Comparison of ENCODE assay signal across 9 mouse cellular contexts in genomic region chr12:85963699-85964098, GRCm38 (mm10).
DNase-seq lines count a peak whose midpoint lies in the region; ATAC-seq and TF ChIP-seq lines count a peak whose summit lies in the region.
"Had no signal": no experiment of that assay in that cellular context is flagged by ENCODE, and none has a peak within 500 bp of the region (broad histone marks: within the 10 kb centered on the region; RNA-seq: fewer than 3 reads in every experiment).

No protein-coding gene starts in this region.

- no peak overlapping the region for H3K4me3 ChIP-seq in liver, postnatal 0 days (ENCODE audit: low read depth, low read length)
- H3K4me3 ChIP-seq in liver, embryonic 11.5 days (ENCODE audit: low read depth, low read length) = no peak overlapping the region
- no peak overlapping the region for H3K4me3 ChIP-seq in embryonic facial prominence, embryonic 15.5 days (replicated peaks)
- no peak overlapping the region for H3K4me3 ChIP-seq in limb, embryonic 12.5 days (replicated peaks)
- H3K4me3 ChIP-seq in stomach, embryonic 16.5 days (replicated peaks; ENCODE audit: low read length) = no peak overlapping the region

- no peak overlapping the region for H3K4me2 ChIP-seq in liver, postnatal 0 days (ENCODE audit: low read depth, low read length)
- no peak overlapping the region for H3K4me2 ChIP-seq in liver, embryonic 11.5 days
- no peak overlapping the region for H3K4me2 ChIP-seq in embryonic facial prominence, embryonic 15.5 days (replicated peaks)
- no peak overlapping the region for H3K4me2 ChIP-seq in limb, embryonic 12.5 days
- no peak overlapping the region for H3K4me2 ChIP-seq in stomach, embryonic 16.5 days (ENCODE audit: low read depth, low read length)

- no peak for TF ChIP-seq EP300 in liver, postnatal 0 days (IDR thresholded peaks at IDR 0.05; ENCODE audit: low read depth)

- peak; percentile 64 for ATAC-seq in liver, postnatal 0 days
- no peak for ATAC-seq in liver, embryonic 11.5 days (replicated peaks; ENCODE audit: low FRiP score)
- no peak for ATAC-seq in embryonic facial prominence, embryonic 15.5 days (ENCODE audit: insufficient number of reproducible peaks, low FRiP score, low TSS enrichment, low read depth)
- ATAC-seq in limb, embryonic 12.5 days (ENCODE audit: insufficient number of reproducible peaks, insufficient read depth, low FRiP score, low TSS enrichment, low read depth) = no peak
- ATAC-seq in stomach, embryonic 16.5 days (ENCODE audit: insufficient read depth, low FRiP score) = peak; percentile 61; the same call in 1 of the 2 replicates

- peak; percentile 62 for DNase-seq in liver, postnatal 0 days
- no peak for DNase-seq in liver, embryonic 11.5 days (ENCODE audit: low spot score)
- no peak for DNase-seq in cerebellum, adult 11 months
- DNase-seq in frontal cortex, postnatal 10 days (ENCODE audit: low spot score in 2 of 2) = no peak
- DNase-seq in layer of hippocampus, adult 9-10 months (ENCODE audit: low spot score) = no peak
- DNase-seq: liver had no signal

- 66% methylated on average over 11 of the region's 11 CpGs for WGBS in liver, postnatal 0 days (ENCODE audit: insufficient replicate concordance)
- WGBS in liver, embryonic 11.5 days = 88% methylated on average over 11 of the region's 11 CpGs
- WGBS in embryonic facial prominence, embryonic 15.5 days = 65% methylated on average over 11 of the region's 11 CpGs
- 74% methylated on average over 11 of the region's 11 CpGs for WGBS in limb, embryonic 12.5 days
- WGBS in stomach, embryonic 16.5 days = 66% methylated on average over 11 of the region's 11 CpGs

- no peaks in the 10 kb centered on the region; the same call in 1 of the 2 replicates for H3K36me3 ChIP-seq in liver, postnatal 0 days (replicated peaks; ENCODE audit: insufficient read depth, low read length)
- H3K36me3 ChIP-seq in liver, embryonic 11.5 days (ENCODE audit: control insufficient read depth, insufficient read depth, low read length) = no peaks in the 10 kb centered on the region
- H3K36me3 ChIP-seq in embryonic facial prominence, embryonic 15.5 days = no peaks in the 10 kb centered on the region
- no peaks in the 10 kb centered on the region for H3K36me3 ChIP-seq in limb, embryonic 12.5 days
- H3K36me3 ChIP-seq in stomach, embryonic 16.5 days (ENCODE audit: control insufficient read depth, insufficient read depth, low read length) = no peaks in the 10 kb centered on the region

- no peak for TF ChIP-seq CTCF in liver, postnatal 0 days (IDR thresholded peaks at IDR 0.05; ENCODE audit: low read depth)

- no peaks in the 10 kb centered on the region for H3K9me3 ChIP-seq in liver, postnatal 0 days (ENCODE audit: low read length)
- H3K9me3 ChIP-seq in liver, embryonic 11.5 days (ENCODE audit: control insufficient read depth, low read length) = no peaks in the 10 kb centered on the region
- no peaks in the 10 kb centered on the region for H3K9me3 ChIP-seq in embryonic facial prominence, embryonic 15.5 days (replicated peaks)
- H3K9me3 ChIP-seq in limb, embryonic 12.5 days = no peaks in the 10 kb centered on the region
- no peaks in the 10 kb centered on the region for H3K9me3 ChIP-seq in stomach, embryonic 16.5 days (replicated peaks; ENCODE audit: control insufficient read depth, low read length)

- peak overlapping the region; percentile 49; the same call in 1 of the 2 replicates for H3K27ac ChIP-seq in liver, postnatal 0 days (ENCODE audit: low read depth)
- no peak overlapping the region for H3K27ac ChIP-seq in liver, embryonic 11.5 days (ENCODE audit: low read depth, low read length)
- H3K27ac ChIP-seq in embryonic facial prominence, embryonic 15.5 days (replicated peaks) = 0 out of 2 replicates have a peak overlapping the region, but pooled peaks have one; percentile 23
- H3K27ac ChIP-seq in limb, embryonic 12.5 days = peak overlapping the region; percentile 4; the same call in 1 of the 2 replicates
- H3K27ac ChIP-seq in stomach, embryonic 16.5 days (ENCODE audit: low read length) = peak overlapping the region; percentile 25; the same call in 1 of the 2 replicates

- no peaks in the 10 kb centered on the region for H3K27me3 ChIP-seq in liver, postnatal 0 days (ENCODE audit: insufficient read depth, low read length)
- no peaks in the 10 kb centered on the region for H3K27me3 ChIP-seq in liver, embryonic 11.5 days (replicated peaks; ENCODE audit: control insufficient read depth, insufficient read depth, low read length)
- no peaks in the 10 kb centered on the region for H3K27me3 ChIP-seq in embryonic facial prominence, embryonic 15.5 days
- no peaks in the 10 kb centered on the region for H3K27me3 ChIP-seq in limb, embryonic 12.5 days
- no peaks in the 10 kb centered on the region for H3K27me3 ChIP-seq in stomach, embryonic 16.5 days (ENCODE audit: control insufficient read depth, insufficient read depth, low read length)

- H3K9ac ChIP-seq in liver, postnatal 0 days (replicated peaks) = no peak overlapping the region
- no peak overlapping the region for H3K9ac ChIP-seq in liver, embryonic 11.5 days (ENCODE audit: low read depth, low read length)
- no peak overlapping the region for H3K9ac ChIP-seq in embryonic facial prominence, embryonic 15.5 days
- peak overlapping the region; percentile 31; the same call in 1 of the 2 replicates for H3K9ac ChIP-seq in limb, embryonic 12.5 days (replicated peaks)
- no peak overlapping the region; the same call in 1 of the 2 replicates for H3K9ac ChIP-seq in stomach, embryonic 16.5 days (ENCODE audit: low read length)

- H3K4me1 ChIP-seq in liver, postnatal 0 days (ENCODE audit: insufficient read depth) = 0 out of 2 replicates have a peak, but pooled peaks cover 4% of the 10 kb centered on the region
- H3K4me1 ChIP-seq in liver, embryonic 11.5 days (replicated peaks; ENCODE audit: control insufficient read depth, insufficient read depth, low read length) = no peaks in the 10 kb centered on the region
- peaks cover 27% of the 10 kb centered on the region for H3K4me1 ChIP-seq in embryonic facial prominence, embryonic 15.5 days
- H3K4me1 ChIP-seq in limb, embryonic 12.5 days (replicated peaks) = peaks cover 47% of the 10 kb centered on the region
- peaks cover 16% of the 10 kb centered on the region for H3K4me1 ChIP-seq in stomach, embryonic 16.5 days (ENCODE audit: control insufficient read depth, insufficient read depth, low read length)

Comparison
In these comparisons a context has a peak if more than half of its experiments do, and no peak if none do; other contexts are left out.
1. ATAC-seq: peak in liver, postnatal 0 days (single experiment) and stomach, embryonic 16.5 days (single experiment); none in liver, embryonic 11.5 days (single experiment), embryonic facial prominence, embryonic 15.5 days (single experiment) and limb, embryonic 12.5 days (single experiment).